Mouse (Mus musculus) heart, embryonic 13.5 days (tissue): ENCODE results near the gene Znrf3. TPM values are rescaled to one million over a fixed set of nuclear protein-coding genes. Genes with fewer than 3 reads are reported as not detected.

Source experiments
- ATAC-seq: fragments of 200-750 bp; cut with Nextera tagmentation; 2 replicates; pipeline ENCODE4 v1.8.0; 2017; ENCODE audit warnings: moderate TSS enrichment; ENCODE audit not compliant: insufficient number of reproducible peaks, low FRiP score, low TSS enrichment; ENCODE audit errors: extremely low read depth
- H3K27ac ChIP-seq: fragments of 300-500 bp; sonication (generic); replicated peaks from 2 replicates; pipeline ENCODE4 v1.5.1; 2015; ENCODE audit warnings: moderate library complexity, mild to moderate bottlenecking, inconsistent platforms
- H3K27me3 ChIP-seq: fragments of 300-500 bp; sonication (generic); replicated peaks from 2 replicates; pipeline ENCODE4 v1.6.1; 2015; ENCODE audit warnings: mild to moderate bottlenecking, inconsistent platforms
- H3K36me3 ChIP-seq: fragments of 300-500 bp; sonication (generic); 2 replicates; pipeline ENCODE4 v1.6.1; 2015; ENCODE audit warnings: mild to moderate bottlenecking, inconsistent platforms
- H3K4me1 ChIP-seq: fragments of 300-500 bp; sonication (generic); 2 replicates; pipeline ENCODE4 v1.6.1; 2015; ENCODE audit warnings: inconsistent platforms
- H3K4me2 ChIP-seq: fragments of 300-500 bp; sonication (generic); 2 replicates; pipeline ENCODE4 v1.6.1; 2015; ENCODE audit warnings: inconsistent platforms, mild to moderate bottlenecking, moderate library complexity
- H3K4me3 ChIP-seq: fragments of 300-500 bp; sonication (generic); 2 replicates; pipeline ENCODE4 v1.5.1; 2015; ENCODE audit warnings: moderate library complexity, mild to moderate bottlenecking, inconsistent platforms
- H3K9ac ChIP-seq: fragments of 300-500 bp; sonication (generic); 2 replicates; pipeline ENCODE4 v1.6.1; 2015; ENCODE audit warnings: inconsistent platforms, mild to moderate bottlenecking, moderate library complexity
- H3K9me3 ChIP-seq: fragments of 300-500 bp; sonication (generic); 2 replicates; pipeline ENCODE4 v1.6.1; 2016; ENCODE audit warnings: inconsistent platforms
- WGBS: fragments of 180-500 bp; shearing (Covaris S2); methylation state at CpG from one replicate; pipeline ENCODE4 v1.1.7; 2015; ENCODE audit warnings: mixed read lengths; 5-methylcytosine and 5-hydroxymethylcytosine counted together
- polyA plus RNA-seq: library from polyadenylated mRNA; unstranded; fragments of >200 nt; fragmentation: Nextera tagmentation; extraction: Ambion mirVana; gene quantifications from 2 replicates; pipeline ENCODE4 v1.2.1, GENCODE M21; 2015

Gene Znrf3
- polyA plus RNA-seq, 1 experiment from 2014 or later = 7.6 TPM

DNA sequence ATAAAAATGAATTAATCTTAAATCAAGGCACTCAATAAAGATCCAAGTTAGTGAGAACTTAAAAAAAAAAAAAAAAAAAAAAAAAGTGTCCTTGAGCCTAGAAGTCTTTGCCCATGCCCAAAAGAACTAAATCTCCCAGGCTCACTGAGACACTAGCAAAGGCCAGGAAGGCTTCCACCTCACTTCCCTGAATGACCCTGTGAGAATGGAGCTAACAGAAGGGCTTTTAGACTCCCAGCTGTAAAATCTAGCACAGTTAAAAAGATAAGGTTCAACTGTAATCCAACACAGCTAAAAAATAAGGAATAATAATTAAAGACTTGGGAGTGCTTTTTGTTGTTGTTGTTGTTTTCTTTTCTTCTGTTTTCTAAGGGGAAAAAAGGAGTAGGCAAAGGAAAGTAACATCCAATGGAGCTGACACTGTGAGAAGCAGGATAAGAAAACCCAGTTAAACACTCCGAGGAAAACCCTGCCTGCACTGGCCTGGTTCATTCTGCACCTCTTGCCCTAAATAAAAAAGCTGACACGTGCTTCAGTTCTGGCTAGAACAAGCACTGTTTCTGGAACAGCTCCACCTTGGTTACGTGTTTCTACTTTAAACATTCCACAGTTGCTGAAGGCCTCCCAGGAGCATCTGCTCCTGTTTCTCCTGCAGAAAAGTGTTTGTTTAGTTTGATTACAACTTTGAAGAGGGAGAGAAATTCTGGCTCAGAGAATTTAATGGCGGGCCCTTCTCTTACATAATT, 23.0 kb downstream of the Znrf3 start:
- no peaks in the 10 kb centered on the region for H3K27me3 ChIP-seq
- H3K27ac ChIP-seq = peak overlapping the region; percentile 69; the same call in 1 of the 2 replicates
- H3K4me3 ChIP-seq = no peak overlapping the region
- H3K4me2 ChIP-seq = 0 out of 2 replicates have a peak overlapping the region, but pooled peaks have one; percentile 2
- peaks cover 69% of the 10 kb centered on the region for H3K4me1 ChIP-seq
- whole genome bisulfite sequencing = 22% methylated on average over 4 of the region's 4 CpGs
- H3K36me3 ChIP-seq = no peaks in the 10 kb centered on the region
- H3K9me3 ChIP-seq = no peaks in the 10 kb centered on the region
- no peak for ATAC-seq
- H3K9ac ChIP-seq = no peak overlapping the region

DNA sequence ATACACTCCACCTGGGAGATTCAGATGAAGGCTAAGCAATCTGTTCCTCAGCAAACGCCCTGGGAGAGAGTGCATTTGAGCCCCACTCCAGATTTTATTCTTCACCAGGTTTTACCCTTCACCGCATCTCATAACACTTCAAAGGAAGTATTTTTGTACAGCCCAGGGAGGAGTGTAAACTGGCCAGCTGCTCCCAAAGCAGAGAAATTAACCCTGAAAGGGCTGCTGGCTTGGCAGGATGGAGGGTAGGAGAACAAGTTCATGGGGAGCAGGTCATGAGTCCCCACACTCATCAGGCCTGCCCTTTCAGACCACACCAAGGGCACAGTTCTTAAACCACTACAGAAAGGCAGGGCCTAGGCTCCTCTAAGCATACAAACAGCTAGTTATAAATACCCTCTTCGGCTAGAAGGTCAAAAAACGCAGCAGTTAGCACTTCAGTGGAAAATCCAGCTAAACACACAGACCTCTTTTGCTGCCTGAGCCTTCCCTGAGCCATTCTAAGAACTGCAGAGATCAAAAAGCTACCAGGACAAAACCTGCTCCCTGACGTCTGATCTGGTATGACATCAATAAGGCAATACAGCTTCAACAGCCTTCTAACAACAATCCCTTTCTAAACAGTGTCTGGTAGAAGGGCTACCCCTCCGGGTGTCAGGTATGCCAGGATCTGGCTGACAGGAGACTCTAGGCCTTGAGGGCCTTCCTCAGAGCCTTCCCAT, 28.9 kb downstream of the Znrf3 start:
- Histone ChIP-seq H3K27ac (peak overlapping the region; percentile 90), H3K4me2 (peak overlapping the region; percentile 57), H3K9me3 (no peaks in the 10 kb centered on the region), H3K4me1 (peaks cover 72% of the 10 kb centered on the region), H3K9ac (peak overlapping the region; percentile 71), H3K4me3 (no peak overlapping the region), H3K36me3 (no peaks in the 10 kb centered on the region), H3K27me3 (no peaks in the 10 kb centered on the region)
- 15% methylated on average over 6 of the region's 6 CpGs for WGBS
- ATAC-seq = no peak

DNA sequence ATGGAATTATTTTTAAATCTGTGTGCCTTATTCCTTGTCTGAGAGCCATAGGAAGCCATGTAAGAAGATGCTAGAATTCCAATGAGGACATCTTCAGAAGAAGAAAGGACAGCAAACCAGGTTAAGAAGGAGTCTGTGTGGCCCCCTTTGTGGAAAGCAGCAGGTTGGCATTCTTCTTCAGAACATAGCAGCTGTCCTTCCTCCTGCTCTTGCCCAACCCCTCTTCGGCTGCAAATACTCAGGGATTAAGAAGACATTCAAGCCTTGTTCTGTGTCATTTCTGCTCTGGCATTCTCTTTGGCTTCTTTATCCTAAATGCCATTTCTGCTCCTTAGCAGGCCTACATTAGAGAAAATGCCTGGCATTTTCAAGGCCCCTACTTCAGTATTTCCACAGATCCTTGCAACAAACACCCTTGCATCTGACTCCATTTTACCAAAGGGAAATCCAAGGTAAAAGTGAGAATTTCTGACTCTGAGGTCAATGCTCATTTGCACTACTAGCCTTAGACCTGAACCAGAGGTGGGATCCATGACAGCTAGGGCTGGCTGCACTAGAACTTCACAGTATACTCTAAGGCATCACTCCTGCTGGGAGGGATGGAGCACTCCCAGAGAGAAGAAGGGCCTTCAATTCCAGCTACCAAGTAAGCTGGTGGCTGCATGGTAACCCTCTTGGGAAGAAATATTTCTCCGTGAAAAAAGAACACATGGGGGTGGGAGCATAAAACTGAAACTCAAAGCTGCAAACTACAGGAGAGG, 29.6 kb downstream of the Znrf3 start:
- Histone ChIP-seq H3K36me3 (no peaks in the 10 kb centered on the region), H3K9ac (peak overlapping the region; percentile 71), H3K4me3 (no peak overlapping the region), H3K4me1 (peaks cover 73% of the 10 kb centered on the region), H3K4me2 (peak overlapping the region; percentile 57), H3K27me3 (no peaks in the 10 kb centered on the region), H3K9me3 (no peaks in the 10 kb centered on the region), H3K27ac (peak overlapping the region; percentile 90)
- no peak for ATAC-seq
- WGBS = 30% methylated on average over 2 of the region's 2 CpGs

DNA sequence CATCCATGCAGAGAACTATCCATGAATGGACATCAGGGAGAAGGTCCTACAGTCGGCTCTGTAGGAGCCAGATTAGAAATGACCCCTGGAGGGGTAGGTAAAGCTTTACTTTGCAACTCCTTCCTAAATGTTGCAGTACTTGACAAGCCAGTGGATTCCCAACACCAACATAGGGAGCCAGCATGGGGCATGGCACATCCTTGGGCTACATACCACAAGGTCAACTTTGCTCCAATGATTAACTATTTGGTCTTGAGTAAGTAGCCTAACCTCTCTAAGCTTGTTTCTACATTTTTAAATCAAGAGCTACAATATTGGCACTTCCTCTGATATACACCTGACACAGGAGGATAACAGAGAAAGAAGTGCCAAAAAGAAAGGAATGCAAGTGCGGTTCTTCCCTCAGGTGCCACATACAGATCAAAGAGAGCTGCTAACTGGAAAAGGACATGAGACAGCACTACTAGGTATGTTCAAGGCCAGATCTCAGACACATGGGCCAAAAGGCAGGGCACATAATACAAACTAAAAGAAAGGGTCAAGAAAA, 31.9 kb downstream of the Znrf3 start:
- Histone ChIP-seq H3K4me3 (no peak overlapping the region), H3K9ac (no peak overlapping the region), H3K9me3 (no peaks in the 10 kb centered on the region), H3K4me2 (no peak overlapping the region), H3K36me3 (0 out of 2 replicates have a peak, but pooled peaks cover 3% of the 10 kb centered on the region), H3K4me1 (peaks cover 66% of the 10 kb centered on the region), H3K27me3 (no peaks in the 10 kb centered on the region), H3K27ac (no peak overlapping the region)
- ATAC-seq = no peak
- 66% methylated on average over 2 of the region's 2 CpGs for WGBS

DNA sequence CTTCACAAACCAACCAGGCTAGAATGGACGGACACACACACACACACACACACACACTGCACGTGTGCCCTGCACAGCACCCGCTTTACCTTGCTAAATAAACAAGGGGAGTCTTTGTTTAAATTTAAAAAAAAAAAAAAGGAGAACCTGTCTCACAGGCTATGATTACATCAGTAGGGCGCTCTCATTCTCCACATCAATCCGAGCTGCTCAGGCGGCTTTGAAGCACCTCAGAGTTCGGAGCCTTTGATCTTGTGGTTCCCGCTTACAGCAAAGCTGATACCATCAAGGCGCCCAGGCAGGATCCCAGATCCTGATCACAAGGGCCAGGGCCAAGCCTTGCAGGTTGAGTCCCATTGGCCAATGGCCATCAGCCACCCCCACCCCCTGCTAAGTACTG, 33.1 kb downstream of the Znrf3 start:
- Histone ChIP-seq H3K27ac (no peak overlapping the region), H3K9me3 (no peaks in the 10 kb centered on the region), H3K27me3 (no peaks in the 10 kb centered on the region), H3K4me1 (peaks cover 58% of the 10 kb centered on the region), H3K4me2 (peak overlapping the region; percentile 35), H3K9ac (no peak overlapping the region), H3K36me3 (0 out of 2 replicates have a peak, but pooled peaks cover 3% of the 10 kb centered on the region), H3K4me3 (no peak overlapping the region)
- 34% methylated on average over 9 of the region's 9 CpGs for WGBS
- ATAC-seq = no peak

DNA sequence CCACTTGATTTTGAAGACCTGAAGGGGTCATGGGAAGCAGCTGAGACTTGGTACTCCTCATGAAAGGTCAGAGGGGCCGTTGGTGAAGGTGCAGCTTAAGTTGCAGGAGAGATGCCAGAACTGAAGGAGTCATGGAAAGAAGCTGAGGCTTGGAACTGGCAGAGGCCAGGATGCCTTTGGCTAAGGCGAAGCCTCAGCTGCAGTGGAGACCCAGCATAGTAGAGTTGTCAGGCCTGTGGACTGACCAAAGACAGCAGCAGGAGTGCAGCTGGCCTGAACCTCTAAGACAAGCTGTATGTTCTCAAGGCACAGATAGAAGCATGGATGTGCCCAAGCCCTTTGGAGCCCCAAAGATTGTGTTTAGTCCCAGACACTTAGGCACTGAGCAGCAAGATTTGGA, 40.5 kb downstream of the Znrf3 start:
- Histone ChIP-seq H3K36me3 (no peaks in the 10 kb centered on the region), H3K4me2 (no peak overlapping the region), H3K9me3 (no peaks in the 10 kb centered on the region), H3K4me1 (peaks cover 18% of the 10 kb centered on the region), H3K27ac (0 out of 2 replicates have a peak overlapping the region, but pooled peaks have one; percentile 12), H3K4me3 (no peak overlapping the region), H3K9ac (no peak overlapping the region), H3K27me3 (no peaks in the 10 kb centered on the region)
- no peak for ATAC-seq
- 58% methylated on average over 2 of the region's 2 CpGs for WGBS

DNA sequence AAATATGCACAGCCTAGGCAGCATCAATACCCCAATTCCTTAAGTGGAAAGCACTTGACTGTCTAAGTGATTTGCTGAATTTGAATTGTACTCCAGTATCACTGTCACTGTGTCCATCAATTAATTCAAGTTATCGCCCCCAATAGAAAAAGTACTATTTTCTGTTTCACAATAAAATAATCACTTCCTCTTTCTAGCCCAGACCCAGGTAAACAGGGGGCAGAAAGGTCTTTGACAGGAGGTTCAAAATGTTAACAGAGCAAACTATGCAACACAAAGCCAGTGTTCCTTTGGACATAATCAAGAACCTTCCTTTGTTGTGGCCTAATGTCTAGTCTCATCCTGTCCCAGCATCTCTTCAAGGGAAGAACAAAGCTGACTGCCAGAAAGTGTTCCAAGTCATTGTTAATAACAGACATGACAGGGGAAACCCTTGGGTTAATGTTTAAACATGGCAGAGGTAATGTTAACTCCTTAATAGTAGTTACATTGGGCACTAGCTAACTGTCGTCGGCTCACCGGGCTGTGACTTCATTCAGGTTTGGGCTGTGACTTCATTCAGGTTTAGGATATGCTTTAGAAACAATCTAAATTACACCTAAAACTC, 42.4 kb downstream of the Znrf3 start:
- Histone ChIP-seq H3K9ac (no peak overlapping the region), H3K9me3 (no peaks in the 10 kb centered on the region), H3K4me1 (peaks cover 23% of the 10 kb centered on the region), H3K4me2 (no peak overlapping the region), H3K27me3 (no peaks in the 10 kb centered on the region), H3K36me3 (no peaks in the 10 kb centered on the region), H3K27ac (no peak overlapping the region), H3K4me3 (no peak overlapping the region)
- WGBS = 87% methylated on average over 4 of the region's 4 CpGs
- no peak for ATAC-seq

DNA sequence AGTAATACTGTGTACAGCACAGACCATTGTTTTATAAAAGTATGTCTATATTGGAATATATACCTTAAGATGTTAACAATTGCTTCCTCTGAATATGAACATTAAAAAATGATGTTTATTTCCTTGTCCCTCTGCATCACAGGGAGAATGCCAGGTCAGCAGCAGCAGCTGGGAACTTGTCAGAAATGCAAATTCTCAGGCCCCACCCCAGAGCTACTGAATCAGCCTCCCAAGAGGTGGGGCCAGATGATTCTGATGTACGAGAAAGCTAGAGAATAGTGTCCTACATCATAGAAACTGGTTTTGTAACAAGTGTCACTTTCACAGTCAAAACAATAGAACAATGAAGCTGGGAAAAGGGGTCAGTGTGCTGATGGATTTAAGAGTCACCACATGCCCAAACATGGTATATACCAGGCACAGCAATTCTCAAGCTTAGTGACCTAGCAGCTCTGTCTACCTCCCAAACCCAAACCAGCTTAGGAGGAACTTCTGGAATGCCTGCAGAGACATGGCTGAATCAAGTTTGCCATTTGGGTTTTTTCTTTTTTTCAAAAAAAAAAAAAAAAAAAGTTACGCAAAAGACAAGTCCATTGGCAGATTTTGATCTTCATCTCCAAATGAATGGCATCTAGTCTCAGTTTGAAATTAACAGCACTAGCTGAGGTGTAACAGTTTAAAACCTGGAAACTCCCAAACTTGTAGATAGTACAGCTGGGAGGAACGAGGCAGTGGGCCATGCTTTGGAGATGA, 46.2 kb downstream of the Znrf3 start:
- Histone ChIP-seq H3K36me3 (no peaks in the 10 kb centered on the region), H3K4me3 (no peak overlapping the region), H3K27ac (no peak overlapping the region), H3K9me3 (no peaks in the 10 kb centered on the region), H3K27me3 (no peaks in the 10 kb centered on the region), H3K4me2 (no peak overlapping the region), H3K4me1 (peaks cover 12% of the 10 kb centered on the region), H3K9ac (no peak overlapping the region)
- WGBS = 67% methylated on average over 3 of the region's 3 CpGs
- no peak for ATAC-seq

DNA sequence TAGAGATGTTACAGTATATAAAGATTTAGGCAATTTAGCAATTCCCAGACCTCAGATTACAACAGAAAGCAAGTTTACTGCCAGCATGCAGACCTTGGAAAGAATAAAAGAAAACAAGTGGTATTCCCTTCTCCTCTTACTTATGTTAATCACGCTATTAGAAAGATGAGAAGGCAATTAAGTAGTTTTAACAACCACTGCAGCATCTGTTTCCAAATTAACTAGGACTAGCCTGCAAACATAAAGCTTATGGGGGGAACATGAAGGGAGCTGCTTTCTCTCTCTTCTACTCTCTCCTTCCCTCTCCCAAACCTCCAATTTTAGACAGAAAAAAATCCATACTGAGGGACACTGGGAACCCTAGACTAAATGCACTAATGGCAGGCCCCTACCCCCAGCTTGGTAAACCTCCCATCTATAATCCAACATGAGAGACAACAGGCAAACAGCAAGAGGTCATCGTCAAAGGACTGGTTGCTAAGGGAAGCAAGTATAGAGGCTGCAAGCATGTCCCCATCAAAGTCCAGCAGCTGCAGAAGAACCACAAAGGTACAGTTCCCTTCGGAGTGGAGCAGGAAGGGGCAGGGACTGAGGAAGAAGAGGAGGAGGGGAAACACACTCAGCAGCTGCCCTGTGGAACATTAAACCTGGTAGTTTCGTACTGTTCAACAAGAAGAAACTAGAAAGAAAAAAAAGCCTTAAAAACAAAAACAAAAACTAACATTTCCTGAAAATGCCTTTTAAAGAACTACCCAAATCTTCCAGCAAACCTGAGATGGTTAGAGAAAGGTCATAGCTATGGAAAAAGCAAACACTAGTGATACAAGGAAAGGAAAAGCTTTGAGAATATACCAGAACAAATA, 53.4 kb downstream of the Znrf3 start:
- no peak for ATAC-seq
- no peaks in the 10 kb centered on the region for H3K36me3 ChIP-seq
- WGBS = 48% methylated on average over 4 of the region's 4 CpGs
- H3K4me2 ChIP-seq = no peak overlapping the region
- peaks cover 13% of the 10 kb centered on the region for H3K4me1 ChIP-seq
- no peak overlapping the region for H3K27ac ChIP-seq
- H3K27me3 ChIP-seq = no peaks in the 10 kb centered on the region
- no peak overlapping the region for H3K9ac ChIP-seq
- no peak overlapping the region for H3K4me3 ChIP-seq
- H3K9me3 ChIP-seq = no peaks in the 10 kb centered on the region

DNA sequence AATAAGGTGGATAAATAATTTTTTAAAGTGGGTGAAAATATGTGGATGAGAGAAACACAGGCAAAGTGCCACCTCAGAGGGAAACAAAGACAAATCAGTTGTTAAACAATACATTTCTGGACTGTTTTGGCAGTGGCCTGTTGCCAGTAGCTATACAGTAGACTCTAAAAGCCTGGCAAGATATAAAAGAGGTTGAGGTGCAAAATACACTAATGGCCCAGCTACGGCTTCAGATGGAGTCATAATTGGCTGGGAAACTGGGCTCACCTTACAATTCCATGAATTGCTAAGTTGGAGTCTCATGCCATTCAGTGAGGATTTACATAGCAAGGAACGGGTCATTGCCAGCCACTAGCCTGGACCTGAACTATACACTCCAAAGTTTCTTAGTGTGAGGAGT, 62.0 kb downstream of the Znrf3 start:
- Histone ChIP-seq H3K4me2 (no peak overlapping the region), H3K4me3 (no peak overlapping the region), H3K4me1 (peaks cover 13% of the 10 kb centered on the region), H3K27ac (no peak overlapping the region), H3K9me3 (no peaks in the 10 kb centered on the region), H3K9ac (no peak overlapping the region), H3K27me3 (no peaks in the 10 kb centered on the region), H3K36me3 (no peaks in the 10 kb centered on the region)
- WGBS = 81% methylated on average over 2 of the region's 2 CpGs
- ATAC-seq = no peak
